Mouse (Mus musculus) hematopoietic stem cell, adult 5-6 weeks (primary cell): ENCODE measurements at regions not wholly inside any gene's neighbourhood (a gene's known extent, or its start where the extent isn't known, plus 50 kb on each side); places are given as distances from the start of the nearest gene placed in this dataset.

Experiments used
- ATAC-seq, 2 experiments: fragments of 125-278 bp in 1 of 2; replicated peaks in 1 of 2; 2 replicates each; pipeline ENCODE4 v1.8.0; 2016 to 2017; ENCODE audit warnings: inconsistent platforms in 2 of 2, mild to moderate bottlenecking in 2 of 2, moderate number of reproducible peaks in 2 of 2, low read depth in 1 of 2, moderate TSS enrichment in 1 of 2; ENCODE audit not compliant: low FRiP score in 2 of 2, poor library complexity in 2 of 2, severe bottlenecking in 2 of 2, insufficient read depth in 1 of 2, low TSS enrichment in 1 of 2

DNA sequence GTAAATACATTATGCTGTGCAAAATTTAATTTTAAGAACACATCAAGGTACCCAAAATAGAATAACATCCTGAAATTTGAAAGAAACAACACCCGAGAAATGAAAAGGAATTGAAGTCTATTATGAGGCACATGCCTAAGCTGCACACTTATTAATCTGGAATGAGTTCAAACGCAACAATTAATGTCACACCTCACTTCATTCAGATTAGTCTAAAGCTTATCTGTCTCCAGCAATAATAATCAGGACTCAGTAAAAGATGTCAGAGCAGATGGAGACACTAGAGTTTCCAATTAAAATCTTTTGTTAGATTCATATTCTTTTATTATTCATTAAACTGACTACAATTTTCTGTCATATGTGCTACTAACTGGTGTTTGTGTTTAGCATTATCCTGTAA is 308.2 kb upstream of the Ccdc54 start:
- no peak for ATAC-seq

- no peak for ATAC-seq
Measured at GRCm38 (mm10) chr16:50877926-50878325, 287.0 kb upstream of the Ccdc54 start.

DNA sequence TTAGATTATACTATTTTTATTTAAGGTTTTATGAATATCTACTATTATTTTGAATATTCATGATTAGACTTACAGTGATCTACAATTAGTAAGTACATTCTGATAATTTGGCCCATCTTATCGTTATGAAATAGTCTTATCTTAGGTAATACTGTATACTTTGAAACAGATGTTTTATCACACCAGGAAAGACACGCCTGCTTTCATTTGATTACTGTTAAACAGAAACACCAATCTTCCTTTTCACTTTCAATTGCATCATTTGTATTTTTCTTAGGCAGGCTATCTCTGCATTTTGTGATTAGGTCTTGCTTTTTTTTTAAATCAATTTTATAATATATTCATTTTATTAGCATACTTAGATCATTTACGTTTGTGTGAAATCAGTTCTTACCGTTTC is 280.4 kb upstream of the Ccdc54 start:
- no peak for ATAC-seq

DNA sequence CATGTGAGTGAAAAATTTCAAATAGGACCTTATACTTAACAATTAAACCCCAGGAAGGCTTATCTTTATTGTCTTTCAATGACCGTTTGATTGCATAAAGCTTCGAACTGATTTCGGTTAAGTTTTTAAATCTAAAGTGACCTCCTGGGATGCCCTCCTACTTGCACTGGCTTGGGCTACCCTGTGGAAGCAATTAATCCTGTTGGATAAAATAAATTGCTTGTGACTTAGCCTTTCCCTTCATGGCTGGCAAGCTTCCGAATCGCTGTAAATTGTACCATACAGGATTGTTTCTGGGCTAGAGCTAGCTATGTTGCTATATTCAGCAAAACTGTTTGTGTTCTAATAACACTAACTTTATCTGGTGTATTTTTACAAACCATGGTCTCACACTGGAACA is 272.6 kb upstream of the Ccdc54 start:
- ATAC-seq = no peak

DNA sequence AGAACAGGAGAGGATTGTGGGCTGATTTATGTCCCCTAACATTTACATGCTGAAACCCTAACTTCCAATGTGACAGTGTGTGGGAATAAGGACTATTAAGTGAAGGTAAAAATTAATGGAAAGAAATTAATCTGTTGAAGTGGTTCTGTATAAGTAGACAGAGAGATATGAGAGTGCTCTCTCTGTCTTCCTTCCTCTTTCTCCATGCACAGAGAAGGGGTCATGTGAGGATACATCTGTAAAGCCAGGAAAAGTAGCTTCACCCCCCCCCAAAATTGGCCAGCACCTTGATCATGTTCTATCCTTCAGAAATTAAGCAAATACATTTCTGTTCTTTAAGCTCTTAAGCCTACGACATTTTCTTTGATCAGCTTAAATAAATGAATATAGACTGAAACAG is 268.6 kb upstream of the Ccdc54 start:
- no peak for ATAC-seq

DNA sequence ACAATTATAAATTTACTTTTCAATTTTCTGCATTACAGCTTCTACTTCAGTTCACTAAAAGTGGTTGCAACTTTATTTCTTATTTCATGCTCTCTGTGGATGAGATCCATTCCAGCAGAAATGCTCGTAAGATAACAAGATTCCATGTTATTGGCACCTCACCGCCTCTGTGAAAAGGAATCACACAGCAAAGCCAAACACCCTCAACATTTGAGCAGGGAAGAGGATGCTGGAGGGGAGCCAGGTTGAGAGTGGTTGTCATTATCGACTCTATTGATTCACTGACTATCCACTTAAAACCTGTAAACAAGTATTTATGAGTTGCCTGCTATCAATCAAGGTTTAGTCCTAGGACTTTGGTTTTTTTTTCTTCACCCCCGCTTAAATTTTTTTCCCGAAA is 261.1 kb upstream of the Ccdc54 start:
- ATAC-seq = no peak

DNA sequence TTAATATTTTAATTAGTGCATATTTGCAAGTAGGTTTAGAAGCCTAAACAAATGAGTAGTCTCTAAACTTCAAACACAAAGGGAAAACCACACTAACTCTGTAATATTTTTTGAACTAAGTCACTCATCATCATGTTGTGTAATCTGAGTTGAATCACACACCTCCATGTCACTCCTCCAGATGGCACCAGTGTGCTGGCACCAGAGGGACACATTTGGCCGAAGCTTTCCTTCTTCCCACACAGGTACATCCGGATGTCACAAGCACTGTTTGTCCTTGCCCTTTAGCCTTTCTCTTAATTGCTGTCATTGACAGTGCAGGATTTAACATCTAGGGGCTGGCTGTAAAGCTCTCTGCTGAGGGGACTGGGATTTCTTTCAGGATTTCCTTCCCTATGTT is 256.7 kb upstream of the Ccdc54 start:
- ATAC-seq = no peak

DNA sequence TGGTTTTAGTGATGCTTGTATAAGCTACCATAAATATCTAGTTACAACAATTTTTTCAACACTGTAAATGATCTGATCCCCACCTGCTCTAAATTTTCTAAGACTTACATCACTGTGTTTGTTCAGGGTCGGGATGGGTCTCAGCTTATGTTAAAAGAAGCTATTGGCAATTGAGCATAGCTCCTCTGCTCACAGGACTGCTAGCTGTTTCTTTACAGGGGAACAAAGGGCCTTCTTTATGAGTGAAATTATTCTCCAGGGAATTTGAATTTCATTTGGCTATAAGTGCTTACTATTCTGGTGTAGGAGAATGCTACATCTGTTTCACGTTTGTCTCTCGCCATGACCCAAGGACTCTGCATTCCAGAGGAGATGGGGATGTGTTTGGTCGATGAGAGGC is 255.6 kb upstream of the Ccdc54 start:
- no peak for ATAC-seq

DNA sequence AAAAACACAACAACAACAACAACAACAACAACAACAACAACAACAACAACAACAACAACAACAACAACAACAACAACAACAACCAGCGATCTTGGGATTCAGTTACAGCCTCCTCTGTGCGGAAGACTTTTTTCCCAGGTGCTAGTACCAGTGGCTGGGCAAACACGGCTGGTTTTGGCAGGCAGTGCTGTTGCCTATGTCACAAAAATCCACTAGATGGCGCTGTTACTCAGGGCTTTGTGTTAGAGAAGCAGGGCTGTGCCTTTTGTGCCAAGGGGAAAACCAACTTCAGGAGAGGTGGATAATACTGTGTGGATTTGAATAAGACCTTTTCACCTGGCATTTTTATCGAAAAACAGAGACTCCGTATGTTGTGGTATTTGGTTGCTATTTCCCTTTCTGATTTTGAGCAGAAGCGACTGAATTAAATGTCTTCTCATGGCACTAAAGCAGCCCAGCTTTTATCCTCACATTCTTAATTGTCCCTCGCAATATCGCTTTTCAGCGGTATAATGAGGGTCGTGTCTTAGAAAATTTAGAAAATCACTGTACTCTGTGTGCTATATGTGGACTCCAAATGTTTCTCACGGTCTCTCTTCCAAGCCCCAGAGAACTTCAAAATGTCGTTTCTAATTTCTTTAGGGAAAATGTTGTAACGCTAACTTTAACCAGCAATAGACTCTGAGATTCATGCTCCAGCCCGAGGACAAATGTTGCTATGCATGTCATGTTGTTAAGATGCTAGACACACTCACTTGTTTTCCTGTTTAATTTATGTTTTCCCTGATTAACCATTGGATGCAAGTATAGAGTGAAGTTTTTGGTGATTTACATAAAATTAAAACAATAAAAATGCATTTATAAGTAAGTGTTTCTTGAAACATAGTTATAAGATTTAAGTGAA is 251.0 kb upstream of the Ccdc54 start:
- peak; percentile 83 to 86 for ATAC-seq

DNA sequence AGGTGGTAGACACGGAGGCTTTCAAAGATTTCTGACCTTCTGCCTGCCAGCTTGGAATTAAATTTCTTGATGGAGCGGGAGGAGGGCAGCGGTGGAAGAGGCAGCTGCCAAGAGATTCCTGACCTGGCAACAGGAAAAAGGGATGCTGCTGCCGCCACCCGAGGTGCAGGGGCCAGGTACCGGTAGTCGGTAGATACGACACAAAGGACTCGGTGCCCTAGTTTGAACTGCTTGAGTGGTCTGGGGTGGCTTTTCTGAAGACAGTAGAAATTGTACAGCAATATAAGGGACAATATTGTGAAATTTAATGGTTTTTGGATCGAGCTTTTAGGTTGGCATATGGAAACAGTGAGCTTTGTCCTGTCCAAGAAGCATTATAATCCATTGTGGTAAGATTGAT is 250.3 kb upstream of the Ccdc54 start:
- no peak for ATAC-seq

GRCm38 (mm10) chr16:50839665-50840064 is 248.7 kb upstream of the Ccdc54 start:
- ATAC-seq = 0 out of 4 replicates have a peak, but pooled peaks of 1 of the 2 experiments have one; percentile 22

DNA sequence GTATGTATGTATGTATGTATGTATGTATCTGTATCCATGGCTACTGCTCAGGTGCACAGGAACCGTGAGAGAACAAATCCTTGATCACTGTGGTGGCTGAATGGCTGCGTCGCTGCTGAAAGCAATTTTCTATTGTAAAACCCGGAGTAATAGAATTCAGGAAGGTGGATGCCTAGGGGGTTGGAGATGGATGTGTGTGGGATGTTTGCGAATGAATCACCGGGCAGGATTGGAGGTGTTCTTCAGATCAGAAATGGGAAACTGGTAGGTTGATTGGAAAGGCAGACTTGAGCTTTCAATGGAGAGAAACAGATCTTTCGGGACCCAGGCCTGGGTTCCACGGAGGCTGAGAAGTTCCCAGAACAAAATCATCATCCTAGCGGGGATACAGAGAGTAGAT is 246.5 kb upstream of the Ccdc54 start:
- no peak for ATAC-seq

DNA sequence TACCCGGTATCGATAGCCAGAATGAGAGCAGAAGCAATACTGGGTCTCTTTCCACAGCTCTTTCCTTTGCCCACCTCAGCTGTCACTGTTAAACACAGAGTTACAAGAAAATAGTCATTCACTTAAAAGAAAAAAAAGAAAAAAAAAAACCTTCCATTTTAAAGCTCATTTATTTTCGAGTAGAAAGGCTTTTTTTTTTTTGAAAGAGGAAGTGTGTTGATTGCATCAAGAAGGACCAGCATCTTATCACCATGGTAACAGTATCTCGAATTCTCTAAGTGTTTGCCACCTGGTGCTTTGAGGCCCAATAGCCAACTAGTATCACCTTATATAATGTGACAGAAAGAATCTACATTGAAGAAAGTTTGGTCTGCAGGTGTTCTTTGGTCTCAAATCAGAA is 245.5 kb upstream of the Ccdc54 start:
- ATAC-seq = no peak

- ATAC-seq = no peak
Measured at GRCm38 (mm10) chr16:50833357-50833756, 242.4 kb upstream of the Ccdc54 start.

GRCm38 (mm10) chr16:50822352-50822751 is 231.4 kb upstream of the Ccdc54 start:
- no peak for ATAC-seq

GRCm38 (mm10) chr16:50814626-50815025 is 223.7 kb upstream of the Ccdc54 start:
- no peak for ATAC-seq

- peak; percentile 69 to 90 for ATAC-seq
Measured at GRCm38 (mm10) chr16:50799145-50799794, 208.3 kb upstream of the Ccdc54 start.

GRCm38 (mm10) chr16:50798095-50798494 is 207.1 kb upstream of the Ccdc54 start:
- no peak for ATAC-seq

DNA sequence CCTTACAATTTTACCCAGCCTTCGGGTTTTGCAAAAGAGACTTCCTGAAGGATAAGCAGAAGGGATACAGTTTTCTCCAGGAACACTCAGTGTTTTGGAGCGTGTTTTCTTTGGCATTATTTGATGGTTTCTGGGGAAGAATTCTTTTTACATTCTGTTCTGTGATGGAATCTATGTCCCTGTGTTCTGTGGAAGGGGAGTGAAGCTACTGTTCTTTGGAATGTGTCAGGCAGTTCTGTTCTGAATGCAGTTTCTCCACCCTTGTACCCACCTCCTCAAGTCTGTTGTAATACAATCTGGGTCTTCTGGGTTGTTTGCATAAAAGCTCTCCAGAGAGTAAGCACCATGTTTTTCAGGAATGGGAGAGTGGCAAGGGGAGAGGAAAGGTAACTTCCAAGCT is 202.0 kb upstream of the Ccdc54 start:
- ATAC-seq = no peak
